Mouse (Mus musculus): ENCODE data around the gene Tm4sf5. TPM values are rescaled to one million over a fixed set of nuclear protein-coding genes. Genes with fewer than 3 reads are reported as not detected.
A peak's percentile ranks its signal among the peaks of the same experiment; 100 is the strongest.

The Tm4sf5 gene
- polyA plus RNA-seq, 1 experiment: 0.44 TPM

- H3K27ac ChIP-seq (ENCODE audit: insufficient read depth, low read length): no peak overlapping the region
- TF ChIP-seq CTCF (IDR thresholded peaks at IDR 0.05; ENCODE audit: extremely low read depth, insufficient read depth, low read length): no peak
- no peak for TF ChIP-seq POLR2A (IDR thresholded peaks at IDR 0.05; ENCODE audit: extremely low read depth, insufficient read depth, low read length)
- 0 out of 2 replicates have a peak, but pooled peaks cover 1% of the 10 kb centered on the region for H3K4me1 ChIP-seq (ENCODE audit: control insufficient read depth, insufficient read depth, low read length)
- H3K4me3 ChIP-seq (ENCODE audit: insufficient read depth, low read length): peak overlapping the region; percentile 47
Measured at GRCm38 (mm10) chr11:70539423-70539822, 34.4 kb downstream of the Tm4sf5 start.

GRCm38 (mm10) chr11:70539877-70540587 lies 35.0 kb downstream of the Tm4sf5 start, which contains the start of gene Pld2:
TSS of gene Pld2 (plus strand) at chr11:70540064.
- 0 out of 2 replicates have a peak, but pooled peaks cover 1% of the 10 kb centered on the region for H3K4me1 ChIP-seq (ENCODE audit: control insufficient read depth, insufficient read depth, low read length)
- peak within 1 kb of the TSS; percentile 47 for H3K4me3 ChIP-seq (ENCODE audit: insufficient read depth, low read length)
- TF ChIP-seq POLR2A (IDR thresholded peaks at IDR 0.05; ENCODE audit: extremely low read depth, insufficient read depth, low read length) (peak; percentile 47; the same call in 1 of the 2 replicates), CTCF (IDR thresholded peaks at IDR 0.05; ENCODE audit: extremely low read depth, insufficient read depth, low read length) (peak; percentile 39)
- H3K27ac ChIP-seq (ENCODE audit: insufficient read depth, low read length): peak within 1 kb of the TSS; percentile 39; the same call in 1 of the 2 replicates

GRCm38 (mm10) chr11:70540928-70541327 lies 35.9 kb downstream of the Tm4sf5 start:
- Histone ChIP-seq H3K27ac (ENCODE audit: insufficient read depth, low read length) (no peak overlapping the region), H3K4me3 (ENCODE audit: insufficient read depth, low read length) (peak overlapping the region; percentile 47; the same call in 1 of the 2 replicates), H3K4me1 (ENCODE audit: control insufficient read depth, insufficient read depth, low read length) (0 out of 2 replicates have a peak, but pooled peaks cover 1% of the 10 kb centered on the region)
- TF ChIP-seq POLR2A (IDR thresholded peaks at IDR 0.05; ENCODE audit: extremely low read depth, insufficient read depth, low read length) (no peak), CTCF (IDR thresholded peaks at IDR 0.05; ENCODE audit: extremely low read depth, insufficient read depth, low read length) (no peak)

- Histone ChIP-seq H3K27ac (ENCODE audit: insufficient read depth, low read length) (peak overlapping the region; percentile 58; the same call in 1 of the 2 replicates), H3K4me3 (ENCODE audit: insufficient read depth, low read length) (peak overlapping the region; percentile 8; the same call in 1 of the 2 replicates), H3K4me1 (ENCODE audit: control insufficient read depth, insufficient read depth, low read length) (0 out of 2 replicates have a peak, but pooled peaks cover 1% of the 10 kb centered on the region)
- no peak for TF ChIP-seq CTCF (IDR thresholded peaks at IDR 0.05; ENCODE audit: extremely low read depth, insufficient read depth, low read length)
Measured at GRCm38 (mm10) chr11:70541415-70541814, 36.4 kb downstream of the Tm4sf5 start.

GRCm38 (mm10) chr11:70544496-70544895 lies 39.5 kb downstream of the Tm4sf5 start:
- TF ChIP-seq POLR2A (IDR thresholded peaks at IDR 0.05; ENCODE audit: extremely low read depth, insufficient read depth, low read length) (no peak), CTCF (IDR thresholded peaks at IDR 0.05; ENCODE audit: extremely low read depth, insufficient read depth, low read length) (no peak)
- no peak overlapping the region for H3K4me3 ChIP-seq (ENCODE audit: insufficient read depth, low read length)
- no peak overlapping the region for H3K27ac ChIP-seq (ENCODE audit: insufficient read depth, low read length)
- H3K4me1 ChIP-seq (ENCODE audit: control insufficient read depth, insufficient read depth, low read length): 0 out of 2 replicates have a peak, but pooled peaks cover 1% of the 10 kb centered on the region

GRCm38 (mm10) chr11:70551526-70551925 lies 46.5 kb downstream of the Tm4sf5 start:
- H3K27ac ChIP-seq (ENCODE audit: insufficient read depth, low read length): no peak overlapping the region

GRCm38 (mm10) chr11:70553940-70554339 lies 48.9 kb downstream of the Tm4sf5 start:
- Histone ChIP-seq H3K4me3 (ENCODE audit: insufficient read depth, low read length) (no peak overlapping the region), H3K4me1 (ENCODE audit: control insufficient read depth, insufficient read depth, low read length) (no peaks in the 10 kb centered on the region), H3K27ac (ENCODE audit: insufficient read depth, low read length) (no peak overlapping the region)
- TF ChIP-seq CTCF (IDR thresholded peaks at IDR 0.05; ENCODE audit: extremely low read depth, insufficient read depth, low read length) (no peak), POLR2A (IDR thresholded peaks at IDR 0.05; ENCODE audit: extremely low read depth, insufficient read depth, low read length) (no peak)

More at GRCm38 (mm10) chr11:70551526-70551925, 46.5 kb downstream of the Tm4sf5 start:
- H3K4me3 ChIP-seq (ENCODE audit: insufficient read depth, low read length): no peak overlapping the region
- no peaks in the 10 kb centered on the region for H3K4me1 ChIP-seq (ENCODE audit: control insufficient read depth, insufficient read depth, low read length)
- TF ChIP-seq POLR2A (IDR thresholded peaks at IDR 0.05; ENCODE audit: extremely low read depth, insufficient read depth, low read length): no peak
- no peak for TF ChIP-seq CTCF (IDR thresholded peaks at IDR 0.05; ENCODE audit: extremely low read depth, insufficient read depth, low read length)

GRCm38 (mm10) chr11:70557545-70557944 lies 52.5 kb downstream of the Tm4sf5 start:
- TF ChIP-seq CTCF (IDR thresholded peaks at IDR 0.05; ENCODE audit: extremely low read depth, insufficient read depth, low read length) (no peak), POLR2A (IDR thresholded peaks at IDR 0.05; ENCODE audit: extremely low read depth, insufficient read depth, low read length) (no peak)
- H3K4me1 ChIP-seq (ENCODE audit: control insufficient read depth, insufficient read depth, low read length): no peaks in the 10 kb centered on the region; the same call in 1 of the 2 replicates
- H3K4me3 ChIP-seq (ENCODE audit: insufficient read depth, low read length): no peak overlapping the region
- H3K27ac ChIP-seq (ENCODE audit: insufficient read depth, low read length): no peak overlapping the region

Other genes starting within 250 kb of the Tm4sf5 start
- 1.5 and 1.6 TPM in 2 replicates for gene Alox12, start 249.9 kb upstream of the Tm4sf5 start, polyA plus RNA-seq (2012; rRNA removed)
- gene Alox12e, start 182.6 kb upstream of the Tm4sf5 start, polyA plus RNA-seq (2012; rRNA removed): 0.08 TPM in 1 of 2 replicates, not detected in the other
- 0.06 and 0.10 TPM in 2 replicates for gene Alox15, start 153.2 kb upstream of the Tm4sf5 start, polyA plus RNA-seq (2012; rRNA removed)
- gene Pelp1, start 95.2 kb upstream of the Tm4sf5 start, polyA plus RNA-seq (2012; rRNA removed): 19.0 and 20.2 TPM in 2 replicates
- 58.1 and 61.5 TPM in 2 replicates for gene Arrb2, start 72.6 kb upstream of the Tm4sf5 start, polyA plus RNA-seq (2012; rRNA removed)
- 14.8 and 15.4 TPM in 2 replicates for gene Med11, start 53.3 kb upstream of the Tm4sf5 start, polyA plus RNA-seq (2012; rRNA removed)
- 0.44 and 0.47 TPM in 2 replicates for gene Zmynd15, start 45.8 kb upstream of the Tm4sf5 start, polyA plus RNA-seq (2012; rRNA removed)
- gene Cxcl16, start 45.3 kb upstream of the Tm4sf5 start, polyA plus RNA-seq (2012; rRNA removed): 1.7 and 2.4 TPM in 2 replicates
- 0.23 and 0.34 TPM in 2 replicates for gene Vmo1, start 9.4 kb downstream of the Tm4sf5 start, polyA plus RNA-seq (2012; rRNA removed)
- not detected in 2 replicates for gene Gltpd2, start 14.0 kb downstream of the Tm4sf5 start, polyA plus RNA-seq (2012; rRNA removed)
- 240 and 248 TPM in 2 replicates for gene Psmb6, start 20.1 kb downstream of the Tm4sf5 start, polyA plus RNA-seq (2012; rRNA removed)
- gene Gm40193, start 27.7 kb downstream of the Tm4sf5 start, polyA plus RNA-seq (2012; rRNA removed): not detected in 2 replicates
- gene Pld2, start 34.8 kb downstream of the Tm4sf5 start, polyA plus RNA-seq (2012; rRNA removed): 21.4 and 24.4 TPM in 2 replicates
- gene Mink1, start 57.6 kb downstream of the Tm4sf5 start, polyA plus RNA-seq (2012; rRNA removed): 318 and 325 TPM in 2 replicates
- not detected in 2 replicates for gene 4930544D05Rik, start 110.6 kb downstream of the Tm4sf5 start, polyA plus RNA-seq (2012; rRNA removed)
- gene Chrne, start 114.0 kb downstream of the Tm4sf5 start, polyA plus RNA-seq (2012; rRNA removed): 0.19 and 0.27 TPM in 2 replicates
- gene Gp1ba, start 133.9 kb downstream of the Tm4sf5 start, polyA plus RNA-seq (2012; rRNA removed): not detected in 2 replicates
- 124 and 128 TPM in 2 replicates for gene Rnf167, start 142.0 kb downstream of the Tm4sf5 start, polyA plus RNA-seq (2012; rRNA removed)
- 139 and 143 TPM in 2 replicates for gene Slc25a11, start 142.2 kb downstream of the Tm4sf5 start, polyA plus RNA-seq (2012; rRNA removed)
- gene Pfn1, start 149.4 kb downstream of the Tm4sf5 start, polyA plus RNA-seq (2012; rRNA removed): 270 and 277 TPM in 2 replicates
- gene Eno3, start 152.0 kb downstream of the Tm4sf5 start, polyA plus RNA-seq (2012; rRNA removed): 26.4 and 26.6 TPM in 2 replicates
- 74.5 and 81.9 TPM in 2 replicates for gene Spag7, start 164.2 kb downstream of the Tm4sf5 start, polyA plus RNA-seq (2012; rRNA removed)
- gene Camta2, start 182.9 kb downstream of the Tm4sf5 start, polyA plus RNA-seq (2012; rRNA removed): 126 and 138 TPM in 2 replicates
- 4.8 and 5.2 TPM in 2 replicates for gene Inca1, start 194.9 kb downstream of the Tm4sf5 start, polyA plus RNA-seq (2012; rRNA removed)
- gene Kif1c, start 195.3 kb downstream of the Tm4sf5 start, polyA plus RNA-seq (2012; rRNA removed): 51.2 and 53.7 TPM in 2 replicates

Data from cortical plate, adult 2 months (tissue).